Mouse (Mus musculus) stomach, postnatal 0 days (tissue): Measurements from ENCODE around the gene Pno1. TPM values are rescaled to one million over a fixed set of nuclear protein-coding genes. Genes with fewer than 3 reads are reported as not detected.
"Not testable (repeated sequence)": the region's sequence is repeated elsewhere in the genome, so short reads cannot be mapped to it uniquely, and the experiment has no call there.

ENCODE experiments used
- ATAC-seq: fragments of 200-750 bp; cut with Nextera tagmentation; 2 replicates; pipeline ENCODE4 v1.8.0; 2017; ENCODE audit not compliant: low FRiP score, low TSS enrichment
- DNase-seq: peaks from one replicate; pipeline ENCODE4 v3.0.0-alpha.2; 2016; ENCODE audit warnings: low spot score
- H3K27ac ChIP-seq: fragments of 300-500 bp; sonication (generic); replicated peaks from 2 replicates; pipeline ENCODE4 v1.5.1; 2014; ENCODE audit warnings: mild to moderate bottlenecking, control low read depth
- H3K27me3 ChIP-seq: fragments of 300-500 bp; sonication (generic); 2 replicates; pipeline ENCODE4 v1.6.1; 2014; ENCODE audit warnings: low read length; ENCODE audit not compliant: control insufficient read depth, insufficient read depth
- H3K36me3 ChIP-seq: fragments of 300-500 bp; sonication (generic); 2 replicates; pipeline ENCODE4 v1.6.1; 2014; ENCODE audit warnings: low read length, mixed read lengths; ENCODE audit not compliant: control insufficient read depth, insufficient read depth
- H3K4me1 ChIP-seq: fragments of 300-500 bp; sonication (generic); replicated peaks from 2 replicates; pipeline ENCODE4 v1.6.1; 2014; ENCODE audit warnings: antibody characterized with exemption; ENCODE audit not compliant: control insufficient read depth, insufficient read depth
- H3K4me2 ChIP-seq: fragments of 300-500 bp; sonication (generic); replicated peaks from 2 replicates; pipeline ENCODE4 v1.6.1; 2014; ENCODE audit warnings: low read depth, mild to moderate bottlenecking, control low read depth, moderate library complexity
- H3K4me3 ChIP-seq: fragments of 300-500 bp; sonication (generic); 2 replicates; pipeline ENCODE4 v1.5.1; 2014; ENCODE audit warnings: low read depth, low read length, control low read depth
- H3K9ac ChIP-seq: fragments of 300-500 bp; sonication (generic); 2 replicates; pipeline ENCODE4 v1.6.1; 2014; ENCODE audit warnings: mild to moderate bottlenecking, low read length, control low read depth, mixed read lengths
- H3K9me3 ChIP-seq: fragments of 300-500 bp; sonication (generic); 2 replicates; pipeline ENCODE4 v1.6.1; 2016; ENCODE audit warnings: low read length; ENCODE audit not compliant: control insufficient read depth
- CTCF ChIP-seq: IDR thresholded peaks from 2 replicates; pipeline ENCODE4 v1.5.1; 2016; ENCODE audit warnings: antibody characterized with exemption, low read depth, mild to moderate bottlenecking, moderate library complexity
- EP300 ChIP-seq: optimal IDR thresholded peaks from 2 replicates; pipeline ENCODE3; 2016; ENCODE audit warnings: antibody characterized with exemption
- WGBS: fragments of 180-500 bp; shearing (Covaris S2); extraction: QIAGEN DNeasy Blood & Tissue Kit; methylation state at CpG from one replicate; pipeline ENCODE4 v1.1.7; 2014; 5-methylcytosine and 5-hydroxymethylcytosine counted together
- polyA plus RNA-seq: library from polyadenylated mRNA; unstranded; fragments of >200 nt; fragmentation: Nextera tagmentation; extraction: Ambion mirVana; gene quantifications from 2 replicates; pipeline ENCODE4 v1.2.1, GENCODE M21; 2015

The Pno1 gene
- 60.4 and 61.2 TPM in 2 replicates for polyA plus RNA-seq

DNA sequence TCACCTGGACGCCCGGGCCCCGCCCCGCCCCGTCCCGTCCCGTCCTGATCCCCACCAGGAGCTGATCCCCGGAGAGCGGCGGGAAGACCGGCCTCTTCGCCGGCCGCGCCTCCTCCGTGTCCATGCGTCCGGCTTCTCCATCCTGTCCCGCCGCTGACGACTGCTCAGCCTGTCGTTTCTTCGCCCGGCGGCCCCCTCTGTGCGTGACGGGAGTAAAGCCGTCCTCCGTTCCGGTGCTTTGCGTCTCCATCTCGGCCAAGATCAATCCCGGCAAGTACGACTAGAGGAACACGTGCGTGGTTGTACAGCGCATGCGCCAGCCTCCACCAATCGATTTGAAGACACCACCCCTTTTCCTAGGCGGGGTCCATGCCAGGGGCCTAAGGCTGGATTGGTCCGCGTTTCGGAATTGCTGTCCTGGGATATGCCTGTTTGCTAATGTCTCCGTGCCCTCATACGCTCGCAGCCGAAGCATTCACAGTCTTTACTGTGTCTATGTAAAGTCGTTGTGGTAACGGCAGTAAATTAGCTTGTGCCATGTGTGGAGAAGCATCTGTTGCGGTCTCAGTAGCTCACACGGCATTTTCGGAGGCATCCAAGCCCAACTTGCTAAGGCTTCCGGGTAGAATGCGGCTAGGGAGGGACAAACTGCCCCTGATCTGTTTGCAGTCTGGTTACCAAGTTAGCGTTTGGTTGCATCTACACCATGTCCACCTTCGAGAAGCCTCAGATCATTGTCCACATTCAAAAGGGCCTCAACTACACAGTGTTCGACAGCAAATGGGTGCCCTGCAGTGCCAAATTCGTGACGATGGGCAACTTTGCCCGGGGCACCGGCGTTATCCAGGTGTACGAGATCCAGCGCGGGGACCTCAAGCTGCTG lies at the start of gene Pno1:
Gene Pno1 (minus strand): TSS at position 311 of the 883 bp plus-strand sequence.
- peak; percentile 94 for DNase-seq
- Histone ChIP-seq H3K4me2 (peak within 1 kb of the TSS; percentile 71), H3K4me1 (no peaks in the 10 kb centered on the region; the same call in none of the 2 replicates), H3K9ac (peak within 1 kb of the TSS; percentile 85), H3K36me3 (no peaks in the 10 kb centered on the region), H3K27ac (peak within 1 kb of the TSS; percentile 83), H3K4me3 (peak within 1 kb of the TSS; percentile 90), H3K27me3 (no peaks in the 10 kb centered on the region), H3K9me3 (no peaks in the 10 kb centered on the region)
- TF ChIP-seq CTCF (no peak), EP300 (peak; percentile 92)
- peak; percentile 99 for ATAC-seq
- WGBS, result under 1% methylated on average over 65 of the region's 65 CpGs

DNA sequence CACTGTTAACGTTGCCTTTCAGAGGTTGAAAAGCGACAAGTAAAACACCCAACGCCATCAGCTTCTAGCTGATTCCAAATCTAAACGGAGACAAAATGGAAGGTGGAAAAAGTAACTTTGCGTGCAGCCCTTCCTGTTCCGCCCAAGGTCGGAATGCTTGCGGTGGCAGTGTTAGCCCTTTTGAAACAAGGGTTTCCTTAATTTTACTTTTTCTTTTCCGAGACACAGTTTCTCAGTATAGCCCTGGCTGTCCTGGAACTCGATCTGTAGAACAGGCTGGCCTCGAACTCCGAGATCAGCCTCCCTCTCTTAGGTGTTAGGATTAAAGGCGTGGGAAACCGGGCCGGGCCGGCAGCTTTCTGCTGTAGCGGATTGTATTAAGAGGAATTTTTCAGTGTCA lies 46.5 kb upstream of the Pno1 start:
- TF ChIP-seq EP300 (no peak), CTCF (no peak)
- DNase-seq, result peak; percentile 39
- Histone ChIP-seq H3K9ac (peak overlapping the region; percentile 94), H3K4me1 (no peaks in the 10 kb centered on the region), H3K4me2 (peak overlapping the region; percentile 71), H3K27ac (peak overlapping the region; percentile 96), H3K4me3 (peak overlapping the region; percentile 90), H3K9me3 (no peaks in the 10 kb centered on the region), H3K27me3 (no peaks in the 10 kb centered on the region), H3K36me3 (no peaks in the 10 kb centered on the region; the same call in 1 of the 2 replicates)
- ATAC-seq, result peak; percentile 56
- WGBS, result under 1% methylated on average over 17 of the region's 17 CpGs

DNA sequence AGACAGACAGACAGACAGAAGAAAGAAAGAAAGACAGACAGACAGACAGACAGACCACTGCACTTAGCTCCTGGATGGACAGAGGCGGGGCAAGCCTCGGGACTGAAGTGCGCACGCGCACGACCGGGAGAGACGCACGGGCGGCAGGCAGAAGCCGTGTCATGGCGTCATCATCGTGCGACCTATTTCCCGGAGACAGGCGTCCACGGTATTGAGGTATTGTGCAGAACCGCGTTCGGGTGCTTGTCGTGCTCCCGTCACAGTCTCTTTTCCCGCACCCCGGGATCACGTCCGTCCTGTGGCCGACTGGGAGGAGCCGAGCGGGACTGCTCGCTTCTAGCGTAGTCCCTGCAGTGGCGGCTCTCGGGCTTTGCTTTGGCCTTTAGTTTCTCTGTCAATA lies 46.1 kb upstream of the Pno1 start, which contains the start of gene C1d:
Gene C1d (plus strand): TSS at position 137 of the 400 bp plus-strand sequence.
- ATAC-seq (peak; percentile 94), DNase-seq (peak; percentile 93)
- TF ChIP-seq EP300 (no peak), CTCF (no peak)
- Histone ChIP-seq H3K4me1 (no peaks in the 10 kb centered on the region), H3K27me3 (no peaks in the 10 kb centered on the region), H3K27ac (peak within 1 kb of the TSS; percentile 96), H3K36me3 (no peaks in the 10 kb centered on the region; the same call in 1 of the 2 replicates), H3K4me3 (peak within 1 kb of the TSS; percentile 90), H3K9me3 (no peaks in the 10 kb centered on the region), H3K4me2 (peak within 1 kb of the TSS; percentile 71), H3K9ac (peak within 1 kb of the TSS; percentile 94)
- whole genome bisulfite sequencing, result under 1% methylated on average over 33 of the region's 33 CpGs

DNA sequence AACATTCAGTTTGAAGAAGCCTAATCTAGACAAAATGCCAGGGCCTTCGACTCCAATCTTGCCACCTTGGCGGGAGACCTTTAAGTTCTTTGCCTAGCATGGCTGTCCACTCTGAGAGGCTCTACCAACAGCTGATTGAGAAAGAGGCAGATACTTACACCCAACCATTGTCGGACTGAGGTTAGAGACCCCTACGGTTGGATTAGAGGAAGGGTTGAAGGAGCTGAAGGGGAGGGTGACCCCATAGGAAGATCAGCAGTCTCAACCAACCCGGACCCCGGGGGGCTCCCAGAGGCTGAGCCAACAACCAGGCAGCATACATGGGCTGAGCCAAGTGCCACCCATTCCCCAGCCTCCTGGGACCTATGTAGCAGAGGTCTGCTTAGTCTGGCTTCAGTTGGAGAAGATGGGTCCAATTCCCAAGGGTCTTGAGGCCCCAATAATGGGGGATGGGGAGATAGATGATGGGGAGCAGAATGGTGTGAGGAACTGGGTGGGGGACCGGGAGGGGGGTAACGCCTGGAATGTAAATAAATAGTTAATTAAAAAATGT lies 45.5 kb upstream of the Pno1 start:
- H3K9ac ChIP-seq, result peak overlapping the region; percentile 94

DNA sequence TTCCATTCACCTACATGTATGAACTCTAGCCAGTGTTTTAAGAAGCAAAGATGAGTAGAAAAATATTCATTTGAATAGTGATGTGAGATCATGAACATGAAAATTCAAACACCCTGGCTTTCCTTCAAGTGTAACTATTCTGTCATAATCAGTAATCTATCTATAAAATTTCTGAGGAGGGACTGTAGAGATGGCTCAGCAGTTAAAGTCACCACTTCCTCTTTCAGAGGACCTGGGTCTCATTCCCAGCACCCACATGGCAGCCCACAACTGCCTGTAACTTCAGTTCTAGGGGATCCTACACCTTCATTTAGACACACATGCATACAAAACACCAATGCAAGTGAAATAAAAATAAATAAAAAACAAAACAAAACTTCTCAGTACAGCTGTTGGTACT lies 37.3 kb upstream of the Pno1 start:
- Histone ChIP-seq H3K27me3 (no peaks in the 10 kb centered on the region), H3K9ac (no peak overlapping the region), H3K27ac (no peak overlapping the region), H3K4me2 (no peak overlapping the region), H3K9me3 (no peaks in the 10 kb centered on the region), H3K36me3 (no peaks in the 10 kb centered on the region), H3K4me1 (no peaks in the 10 kb centered on the region), H3K4me3 (no peak overlapping the region)
- no peak for DNase-seq
- no peak for TF ChIP-seq EP300
- no peak for TF ChIP-seq CTCF
- ATAC-seq, result no peak

More for the DNA sequence above, 45.5 kb upstream of the Pno1 start:
- peak; percentile 54 for ATAC-seq
- no peaks in the 10 kb centered on the region for H3K27me3 ChIP-seq
- TF ChIP-seq CTCF, result no peak
- no peak for TF ChIP-seq EP300
- H3K9me3 ChIP-seq, result no peaks in the 10 kb centered on the region
- DNase-seq, result no peak
- no peaks in the 10 kb centered on the region for H3K4me1 ChIP-seq
- H3K27ac ChIP-seq, result no peak overlapping the region
- H3K4me3 ChIP-seq, result peak overlapping the region; percentile 90
- no peaks in the 10 kb centered on the region for H3K36me3 ChIP-seq
- peak overlapping the region; percentile 71 for H3K4me2 ChIP-seq
- 57% methylated on average over 8 of the region's 8 CpGs for WGBS

DNA sequence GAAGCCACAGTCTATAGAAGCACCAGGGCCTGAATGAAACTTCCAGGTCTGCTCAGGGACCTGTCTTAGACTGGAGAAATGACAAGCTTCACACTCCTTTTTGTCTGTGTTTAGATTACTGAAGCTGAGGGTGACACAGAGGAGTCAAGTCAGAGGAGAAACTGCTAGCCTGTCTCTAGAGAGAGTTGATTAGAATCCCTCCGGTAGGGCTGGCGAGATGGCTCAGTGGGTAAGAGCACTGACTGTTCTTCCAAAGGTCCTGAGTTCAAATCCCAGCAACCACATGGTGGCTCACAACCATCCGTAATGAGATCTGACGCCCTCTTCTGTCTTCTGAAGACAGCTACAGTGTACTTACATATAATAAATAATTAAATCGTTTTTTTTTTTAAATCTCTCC lies 27.2 kb upstream of the Pno1 start:
- WGBS, result 82% methylated on average over 5 of the region's 5 CpGs
- not testable (repeated sequence) for H3K27ac ChIP-seq, H3K36me3 ChIP-seq, H3K4me3 ChIP-seq, H3K4me1 ChIP-seq, H3K4me2 ChIP-seq, H3K9ac ChIP-seq, DNase-seq, H3K27me3 ChIP-seq, ATAC-seq, H3K9me3 ChIP-seq
